Mouse (Mus musculus) adrenal gland, postnatal 10 days (tissue): Measurements from ENCODE around the gene B4galnt2. TPM values are rescaled to one million over a fixed set of nuclear protein-coding genes. Genes with fewer than 3 reads are reported as not detected.

Experiments used
- DNase-seq: peaks from one replicate; pipeline ENCODE4 v3.0.0; 2021; ENCODE audit warnings: mixed read lengths
- total RNA-seq, 2 experiments: library from RNA; stranded (reverse); gene quantifications; 2 replicates each; pipeline ENCODE4 v1.2.3; 2021

The B4galnt2 gene
- total RNA-seq, 2 experiments from 2014 or later: not detected

DNA sequence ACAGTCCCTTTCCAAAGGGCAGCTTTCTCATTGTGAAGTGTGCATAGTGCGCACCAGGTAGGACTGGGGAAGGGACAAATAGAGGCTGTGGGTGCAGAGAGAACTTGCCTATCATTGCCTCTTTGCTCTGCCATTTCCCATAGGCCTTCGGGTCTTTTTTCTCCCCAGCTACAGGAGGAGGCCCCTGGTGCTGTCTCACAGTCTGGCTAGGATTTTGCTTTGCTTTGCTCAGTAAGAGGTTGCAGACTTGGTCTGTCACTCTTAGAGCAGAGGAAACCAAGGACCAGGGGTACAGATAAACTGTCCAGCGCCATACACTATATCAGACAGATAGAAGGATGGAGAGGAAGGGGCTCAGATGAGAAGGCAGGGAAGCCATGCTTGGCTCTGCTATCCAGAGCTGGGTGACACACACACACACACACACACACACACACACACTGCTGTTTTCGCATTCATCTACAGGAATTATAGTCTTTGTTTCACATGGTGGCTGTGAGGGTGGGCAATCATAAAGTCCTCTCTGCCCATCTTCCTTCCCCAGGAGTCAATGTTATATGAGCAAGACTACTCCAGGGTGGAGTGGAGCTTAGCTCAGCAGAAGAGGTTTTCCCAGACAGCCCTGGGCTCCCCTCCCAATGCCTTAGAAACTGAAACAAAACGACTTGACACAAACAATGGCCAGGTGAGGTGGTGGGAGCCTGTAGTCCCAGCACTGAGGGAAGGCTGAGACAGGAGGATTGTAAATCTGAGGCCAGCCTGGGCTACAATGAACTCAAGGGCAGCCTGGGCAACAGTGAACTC is 73.8 kb downstream of the B4galnt2 start:
- no peak for DNase-seq

- no peak for DNase-seq
These were observed 75.5 kb downstream of the B4galnt2 start for GRCm38 (mm10) chr11:95838999-95839868.

DNA sequence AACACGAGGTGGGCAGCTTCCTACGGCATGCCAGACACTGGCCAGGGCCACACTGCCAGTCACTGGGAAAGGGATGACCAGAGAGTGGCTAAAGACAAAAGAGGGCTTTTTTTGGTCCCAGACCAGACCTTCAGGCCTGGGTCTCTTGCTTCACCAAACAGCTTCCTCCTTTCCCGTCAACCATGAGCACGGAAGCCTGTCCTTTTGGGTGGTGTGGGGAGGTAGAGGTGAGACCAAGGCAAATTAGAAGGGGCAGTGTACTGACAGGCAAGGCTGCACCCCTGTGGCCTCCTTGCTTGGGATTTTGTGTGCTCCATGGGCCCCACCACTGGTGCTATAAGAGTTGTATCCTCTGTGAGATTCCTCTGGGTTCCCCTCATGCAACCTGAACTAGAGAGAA is 76.1 kb downstream of the B4galnt2 start:
- DNase-seq: no peak

- peak; percentile 91 for DNase-seq
These were observed 77.6 kb downstream of the B4galnt2 start, which contains the start of gene Gngt2 for GRCm38 (mm10) chr11:95837059-95837458. Gene Gngt2 (plus strand): TSS chr11:95837216.

DNA sequence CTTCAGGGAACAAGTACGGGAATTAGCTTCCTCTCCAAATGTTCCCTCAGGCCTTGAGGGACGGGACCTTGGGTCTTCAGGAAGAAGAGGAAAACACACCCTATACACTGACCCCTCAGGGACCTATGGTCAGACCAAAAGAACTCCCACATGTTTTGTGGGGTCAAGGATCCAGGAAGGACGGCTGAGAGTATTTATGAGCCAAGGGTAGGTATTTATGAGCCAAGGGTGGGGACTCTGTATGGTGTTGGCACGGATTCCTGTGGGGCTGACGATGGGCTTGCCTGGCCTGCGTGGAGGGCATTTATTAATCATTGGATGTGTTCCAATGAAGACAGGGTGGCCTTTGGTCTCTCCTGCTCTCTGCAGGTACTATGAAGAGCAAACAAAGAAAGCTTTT is 78.3 kb downstream of the B4galnt2 start:
- no peak for DNase-seq

- no peak for DNase-seq
These were observed 78.9 kb downstream of the B4galnt2 start for GRCm38 (mm10) chr11:95835832-95836231.

GRCm38 (mm10) chr11:95834742-95835710 is 79.7 kb downstream of the B4galnt2 start:
- no peak for DNase-seq

GRCm38 (mm10) chr11:95834143-95834667 is 80.5 kb downstream of the B4galnt2 start:
- peak; percentile 37 for DNase-seq

GRCm38 (mm10) chr11:95833631-95834142 is 81.0 kb downstream of the B4galnt2 start:
- DNase-seq: no peak

DNA sequence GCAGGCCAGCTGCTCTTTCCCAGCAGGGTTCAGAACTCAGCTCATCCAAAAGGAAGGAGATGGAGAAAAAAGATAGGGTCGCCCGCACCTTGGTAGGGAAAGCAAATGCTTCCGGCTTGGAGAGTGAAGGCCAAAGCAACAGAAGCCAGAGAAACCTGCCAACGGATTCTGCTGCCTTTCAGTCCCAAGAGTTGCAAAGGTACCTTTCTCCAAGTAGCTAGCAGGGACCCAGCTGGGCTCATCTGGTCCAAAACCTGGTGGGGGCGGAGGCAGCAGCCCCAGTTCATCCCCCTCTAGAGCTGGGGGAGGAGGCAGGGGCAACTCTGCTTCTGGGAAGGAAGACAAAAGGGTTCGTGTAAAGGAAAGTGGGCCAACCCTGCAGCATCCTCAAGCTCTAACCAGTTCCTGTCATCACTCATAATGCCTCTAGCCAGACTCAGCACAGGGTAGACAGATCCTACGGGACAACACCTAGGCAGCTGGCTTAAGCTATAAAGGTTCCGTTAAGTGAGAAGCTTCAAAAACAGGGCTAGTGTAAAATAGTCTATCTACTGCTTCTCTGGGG is 81.6 kb downstream of the B4galnt2 start:
- DNase-seq: no peak

DNA sequence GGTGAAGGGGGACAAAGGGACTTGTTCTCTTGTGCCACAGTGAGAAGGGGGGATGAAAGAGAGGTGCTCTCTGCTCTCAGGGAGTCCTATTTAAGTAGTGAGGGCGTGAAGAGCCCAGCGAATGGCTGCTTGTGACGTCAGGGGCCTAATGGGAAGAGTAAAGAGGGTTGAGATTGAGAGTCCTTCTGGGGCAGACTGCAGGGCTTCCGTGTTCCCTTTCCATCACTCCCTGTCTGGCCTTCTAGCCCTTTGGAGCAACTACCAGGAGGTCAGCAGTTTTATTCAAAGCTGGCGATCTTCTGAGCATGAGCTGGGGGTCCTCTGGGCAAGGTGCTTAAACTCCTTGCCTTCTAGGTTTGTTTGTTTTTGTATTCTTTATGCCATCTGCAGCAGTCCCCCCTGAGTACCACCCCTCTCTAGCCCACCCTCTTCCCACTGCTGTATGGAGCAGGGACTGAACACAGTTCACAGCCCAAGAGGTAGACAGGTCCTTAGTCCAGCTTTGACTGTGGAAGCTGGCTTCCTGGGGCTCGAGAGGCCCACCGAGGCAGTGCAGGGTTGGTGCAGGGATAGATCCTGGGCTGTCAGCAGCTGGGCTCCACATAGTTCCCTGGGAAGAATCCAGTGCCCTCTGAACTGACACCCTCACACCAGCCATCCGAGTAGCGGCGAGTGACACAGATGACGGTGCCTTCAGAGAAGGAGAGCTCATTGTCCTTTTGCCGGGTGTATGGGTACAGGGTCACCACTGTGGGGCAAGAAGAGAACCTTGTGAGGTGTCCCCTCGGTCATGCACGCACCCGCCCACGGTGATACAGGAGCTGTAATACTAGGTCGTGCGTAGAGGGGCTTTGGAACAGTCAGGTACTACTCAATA is 82.3 kb downstream of the B4galnt2 start:
- DNase-seq: no peak

GRCm38 (mm10) chr11:95831641-95832040 is 83.0 kb downstream of the B4galnt2 start:
- DNase-seq: no peak

- DNase-seq: no peak
These were observed 83.4 kb downstream of the B4galnt2 start for GRCm38 (mm10) chr11:95831276-95831619.

GRCm38 (mm10) chr11:95830411-95831275 is 84.0 kb downstream of the B4galnt2 start:
- peak; percentile 38 for DNase-seq

- peak; percentile 23 for DNase-seq
These were observed 85.1 kb downstream of the B4galnt2 start for GRCm38 (mm10) chr11:95829526-95830050.

DNA sequence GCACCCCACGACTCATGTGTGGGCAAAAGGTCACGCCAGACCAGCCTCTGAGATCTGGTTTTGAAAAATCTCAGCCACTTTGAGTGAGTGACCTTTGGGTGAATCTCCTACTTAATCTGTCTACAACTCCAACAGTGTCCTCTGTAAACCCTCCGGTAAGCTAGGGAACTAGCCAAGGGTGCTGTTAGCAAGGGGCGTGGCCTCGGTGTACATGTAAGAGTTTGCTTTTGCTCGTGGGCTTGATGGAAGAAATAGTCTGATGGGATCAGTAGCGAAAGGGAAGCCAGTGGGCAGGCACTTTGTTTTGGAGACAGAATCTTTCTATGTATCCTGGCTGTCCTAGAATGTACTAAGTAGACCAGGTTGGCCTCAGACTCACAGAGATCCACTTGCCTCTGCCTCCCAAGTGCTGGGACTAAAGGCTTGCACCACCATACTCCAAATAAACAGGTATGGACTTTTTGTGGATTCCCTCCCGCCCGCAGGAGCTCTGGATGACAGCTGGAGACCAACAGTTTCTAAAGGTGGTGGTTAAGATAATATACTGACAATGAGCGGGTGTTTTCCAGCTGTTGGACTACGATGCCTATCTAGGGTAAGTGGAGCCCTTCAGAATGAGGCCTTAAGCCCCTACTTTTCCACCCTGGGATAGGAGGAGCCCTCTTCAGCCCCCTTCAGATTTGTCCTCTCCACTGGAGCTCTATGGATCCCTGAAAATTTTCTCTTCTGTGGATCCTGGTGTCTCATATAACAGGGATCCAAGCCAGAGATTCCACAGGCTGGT is 86.3 kb downstream of the B4galnt2 start:
- no peak for DNase-seq

GRCm38 (mm10) chr11:95827464-95828085 is 87.1 kb downstream of the B4galnt2 start:
- DNase-seq: peak; percentile 84

GRCm38 (mm10) chr11:95827168-95827447 is 87.6 kb downstream of the B4galnt2 start:
- peak; percentile 22 for DNase-seq
